Mouse (Mus musculus) natural killer cell, adult 2 months (primary cell): ENCODE measurements around the gene Vps37b.
A peak's percentile ranks its signal among the peaks of the same experiment; 100 is the strongest.

Source experiments
- DNase-seq, 2 experiments: peaks; one replicate each; pipeline ENCODE4 v3.0.0; 2022; ENCODE audit warnings: low spot score in 2 of 2

The Vps37b gene

GRCm38 (mm10) chr5:124021701-124022100, 10.4 kb downstream of the Vps37b start:
- no peak for DNase-seq

DNA sequence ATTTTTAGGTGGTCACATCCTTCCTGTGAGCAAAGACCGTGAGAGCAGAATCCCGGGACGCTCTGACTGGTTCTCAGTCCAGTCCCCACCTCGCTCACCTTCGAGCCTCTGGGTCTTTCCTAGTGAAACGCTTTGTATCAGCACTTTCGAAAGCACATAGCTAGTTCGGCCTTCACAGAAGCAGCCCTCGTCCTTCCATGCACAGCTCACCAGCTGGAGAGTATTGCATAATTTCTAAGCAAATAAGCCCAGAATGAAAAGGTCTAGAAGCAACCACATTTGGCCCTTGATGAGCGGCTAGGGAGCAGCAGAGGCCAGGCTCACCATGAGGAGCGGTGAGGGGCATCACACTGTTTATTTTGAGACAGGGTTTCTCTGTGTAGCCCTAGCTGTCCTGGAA, 10.9 kb downstream of the Vps37b start:
- no peak for DNase-seq

DNA sequence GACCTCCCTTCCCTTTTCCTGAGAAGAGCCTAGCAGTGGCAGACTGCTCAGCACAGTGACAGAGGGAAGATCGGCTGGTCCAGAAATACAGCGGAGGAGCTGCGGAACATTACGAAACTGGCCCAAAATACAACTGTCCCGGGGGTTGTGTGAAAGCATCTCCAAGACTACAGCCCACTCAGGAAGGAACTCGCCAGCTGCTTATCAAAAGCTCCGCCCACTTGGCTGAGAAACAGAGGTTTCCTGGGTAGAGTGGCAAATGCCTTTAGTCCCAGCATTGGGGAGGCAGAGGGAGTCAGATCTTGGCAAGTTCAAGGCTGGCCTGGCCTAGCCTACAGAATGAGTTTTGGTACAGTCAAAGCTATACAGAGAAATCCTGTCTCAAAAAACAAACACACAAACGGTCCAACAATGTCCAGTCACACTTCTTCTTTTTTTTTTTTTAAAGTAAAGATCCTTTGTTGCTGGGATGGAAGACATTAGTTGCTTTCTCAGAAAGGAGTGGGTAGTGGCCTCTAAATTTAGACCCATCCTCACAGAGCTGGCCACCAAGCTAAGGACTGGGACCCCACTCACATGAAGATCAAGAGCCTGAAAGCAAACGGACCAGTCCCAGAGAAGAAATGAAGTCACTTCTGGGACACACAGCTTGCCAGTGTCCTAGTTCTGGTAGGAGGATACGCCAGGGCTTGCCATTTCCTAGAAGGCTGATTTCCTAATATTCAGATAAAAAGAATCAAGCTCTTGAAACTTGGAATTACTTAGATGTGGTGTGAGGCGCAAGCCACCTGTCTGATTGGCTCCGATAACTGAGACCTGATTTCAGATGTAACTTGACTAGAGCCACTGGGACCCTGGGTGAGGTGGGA, 12.5 kb downstream of the Vps37b start:
- DNase-seq: no peak

GRCm38 (mm10) chr5:124018651-124019050, 13.4 kb downstream of the Vps37b start:
- no peak for DNase-seq

- no peak for DNase-seq
Observed at GRCm38 (mm10) chr5:124017941-124018340, 14.1 kb downstream of the Vps37b start.

DNA sequence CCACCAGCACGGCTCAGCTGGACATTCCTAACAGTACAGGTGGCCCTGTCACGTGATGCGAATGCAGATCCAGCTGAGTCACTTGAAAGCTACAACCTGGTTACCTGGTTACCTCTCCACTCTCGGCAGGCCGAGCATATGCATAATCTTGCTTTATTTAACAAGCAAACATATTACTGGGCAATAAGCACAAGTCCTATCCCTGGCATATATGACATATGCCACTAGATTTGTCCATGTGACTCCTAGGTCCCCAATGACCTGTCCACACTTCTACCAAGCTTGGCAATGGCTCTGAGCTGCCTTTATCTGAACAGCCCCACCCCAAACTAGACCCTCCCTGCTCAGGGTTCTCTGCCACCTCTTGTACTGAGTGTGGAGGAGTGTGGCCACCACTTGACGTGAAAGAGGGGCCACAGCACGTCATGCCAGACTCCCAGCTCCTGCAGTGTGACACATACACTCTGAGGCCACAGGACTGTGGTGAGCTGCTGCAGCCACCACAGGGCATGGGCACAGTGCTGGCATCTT, 15.7 kb downstream of the Vps37b start:
- DNase-seq: peak; percentile 59 to 70

GRCm38 (mm10) chr5:124015727-124016126, 16.3 kb downstream of the Vps37b start:
- no peak for DNase-seq

DNA sequence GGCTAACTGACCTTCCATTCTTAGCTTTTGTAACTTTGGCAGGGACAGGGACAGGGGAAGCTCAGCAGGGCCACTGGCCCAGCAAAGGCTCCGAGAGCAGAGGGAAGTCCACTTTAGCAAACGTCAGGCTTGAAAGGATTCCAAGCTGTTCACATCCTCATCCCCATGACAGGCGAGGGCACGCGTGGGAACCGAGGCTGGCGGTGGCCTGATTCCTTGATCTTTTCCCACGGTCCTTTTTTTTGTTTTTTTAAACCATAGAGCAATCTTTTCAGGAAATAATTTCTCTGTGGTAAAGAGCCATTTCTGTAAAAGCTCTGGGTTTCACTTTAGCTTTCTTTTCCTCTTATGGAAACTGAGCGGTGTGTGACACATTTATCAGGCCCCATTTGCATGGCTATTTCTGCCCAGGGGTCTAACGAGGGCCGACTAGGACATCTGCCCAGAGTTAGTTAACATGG, 17.2 kb downstream of the Vps37b start:
- no peak for DNase-seq

- DNase-seq: no peak
Observed at GRCm38 (mm10) chr5:124014180-124014579, 17.9 kb downstream of the Vps37b start.

DNA sequence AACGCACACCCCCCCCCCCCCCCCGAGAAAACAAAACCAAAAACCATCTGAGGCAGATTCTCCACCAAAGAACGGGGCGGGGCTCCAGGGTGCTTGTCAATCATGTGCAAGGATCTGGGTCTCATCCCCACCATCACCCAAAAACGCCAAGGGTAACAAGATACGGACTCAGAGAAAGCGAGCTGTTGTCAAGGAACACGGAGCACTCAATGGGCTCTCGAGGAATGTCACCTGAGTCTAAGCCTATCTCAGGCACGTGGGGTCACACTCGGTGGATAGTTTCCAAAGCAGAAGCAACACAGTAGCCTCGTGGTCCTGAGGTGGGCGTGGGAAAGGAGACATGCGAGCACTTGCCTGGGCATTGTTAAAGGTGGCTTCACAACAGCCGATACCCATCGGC, 18.3 kb downstream of the Vps37b start:
- peak in 1 of 2 experiments; percentile 44 for DNase-seq

DNA sequence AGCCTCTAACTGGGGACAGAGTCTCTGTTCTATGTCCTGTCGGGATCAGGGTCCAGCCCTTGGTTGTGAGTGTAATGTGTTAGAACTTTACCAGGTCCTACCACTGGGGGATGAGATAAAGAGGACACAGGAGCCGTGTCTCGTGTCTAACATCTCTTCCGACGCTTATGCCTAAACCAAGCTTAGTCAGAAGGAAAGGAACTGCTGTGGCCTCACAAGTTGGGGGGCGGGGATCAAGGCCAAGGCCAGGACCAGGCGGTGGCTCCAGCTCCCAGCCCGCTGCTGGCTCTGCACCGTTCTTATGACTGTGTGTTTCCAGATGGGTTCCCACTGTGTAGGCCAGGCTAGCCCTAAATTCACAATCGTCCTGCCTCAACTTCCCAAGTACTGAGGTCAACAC, 19.2 kb downstream of the Vps37b start:
- no peak for DNase-seq

GRCm38 (mm10) chr5:124011927-124012326, 20.1 kb downstream of the Vps37b start:
- DNase-seq: peak in 1 of 2 experiments; percentile 43

DNA sequence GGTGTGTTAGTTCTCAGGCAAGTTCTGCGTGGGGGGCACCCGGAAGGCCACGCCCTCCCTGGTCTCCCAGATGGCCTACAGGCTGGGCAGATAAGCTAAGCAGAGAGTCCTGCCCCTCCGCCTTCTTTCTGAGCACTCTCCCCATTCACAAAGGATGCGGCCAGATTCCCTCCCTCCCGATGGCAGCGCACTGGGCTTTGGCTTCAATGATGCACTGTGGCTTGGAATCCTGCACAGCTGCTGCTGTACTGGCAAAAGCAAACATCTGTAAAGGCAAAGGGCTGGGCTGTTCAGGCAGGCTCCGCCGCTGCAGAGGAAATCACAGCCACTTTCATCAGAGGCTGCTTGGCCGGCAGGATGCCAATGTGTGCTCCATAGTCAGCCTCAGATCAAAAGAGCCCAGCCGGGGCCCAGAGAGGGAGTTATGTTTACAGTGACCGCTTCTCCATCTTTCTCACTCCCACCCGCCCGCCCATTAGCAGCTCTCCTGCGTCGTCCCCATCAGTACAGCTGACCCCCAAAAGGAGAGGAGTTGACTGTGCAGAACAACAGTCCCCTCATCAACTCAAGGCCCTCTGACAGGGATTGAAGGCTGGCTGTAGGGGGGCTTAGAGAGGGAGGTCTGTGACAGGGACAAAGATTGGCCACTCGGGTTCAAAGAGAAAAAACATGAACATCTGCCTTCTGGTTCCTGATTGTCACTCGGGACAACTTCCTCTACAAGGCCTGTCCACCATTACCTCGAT, 21.0 kb downstream of the Vps37b start:
- DNase-seq: no peak

- no peak for DNase-seq
Observed at GRCm38 (mm10) chr5:124010077-124010476, 22.0 kb downstream of the Vps37b start.

- DNase-seq: peak; percentile 62 to 63
Observed at GRCm38 (mm10) chr5:124006891-124007491, 25.1 kb downstream of the Vps37b start.

DNA sequence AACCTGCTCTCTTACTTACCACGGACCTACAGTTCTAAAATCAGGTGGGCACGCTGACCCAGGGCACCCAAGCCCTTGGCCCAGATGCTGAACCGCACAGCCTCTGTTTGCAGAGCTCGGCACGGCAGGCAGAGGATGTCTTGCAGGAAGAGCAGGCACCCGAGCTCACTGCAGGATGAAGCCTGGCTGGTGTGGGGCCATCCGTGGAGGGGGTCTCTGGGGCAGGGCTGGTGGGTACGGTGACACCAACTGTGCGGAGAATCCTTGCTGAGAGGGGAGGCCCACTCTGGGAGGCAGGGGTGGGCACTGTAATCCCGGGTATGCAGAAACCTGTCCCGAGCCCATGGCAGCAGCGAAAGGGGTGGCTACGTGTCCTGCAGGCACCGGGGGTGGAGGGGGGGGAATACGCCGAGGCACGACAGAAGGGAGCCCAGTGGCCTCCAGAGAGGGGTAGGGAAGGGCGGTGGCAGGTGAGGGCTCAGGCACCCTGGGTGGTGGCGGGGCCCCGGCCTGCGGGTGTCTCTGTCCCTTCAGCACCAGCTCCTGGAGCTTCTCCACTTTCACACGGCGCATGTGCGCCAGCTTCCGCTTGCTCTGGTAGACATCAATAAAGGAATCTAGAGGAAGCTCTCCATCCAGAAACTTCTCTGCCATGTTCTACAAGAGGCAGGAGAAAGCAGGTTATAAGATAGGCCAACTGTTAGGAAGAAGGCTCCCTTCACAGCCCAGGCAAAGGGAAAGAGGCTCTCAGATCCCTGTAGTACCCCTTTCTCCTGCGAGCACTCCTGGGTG, 25.8 kb downstream of the Vps37b start:
- DNase-seq: no peak

- no peak for DNase-seq
Observed at GRCm38 (mm10) chr5:124005591-124005990, 26.5 kb downstream of the Vps37b start.

DNA sequence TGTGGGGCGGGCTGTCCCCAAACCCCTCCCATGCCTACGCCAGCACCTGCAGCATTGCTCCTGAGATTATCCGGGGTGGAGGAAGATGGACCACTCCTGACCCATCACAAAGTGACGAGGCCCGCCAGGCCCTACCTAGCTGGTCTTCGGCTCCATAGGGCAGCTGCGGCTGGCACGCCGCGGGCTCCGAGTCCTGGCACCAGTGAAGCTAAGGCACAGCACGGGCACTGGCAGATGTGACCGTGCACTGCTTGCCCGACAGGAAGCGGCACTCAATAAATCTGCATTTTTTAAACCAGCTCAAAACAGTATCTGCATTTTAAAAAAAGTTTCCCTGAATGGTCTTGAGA, 26.9 kb downstream of the Vps37b start:
- DNase-seq: no peak

DNA sequence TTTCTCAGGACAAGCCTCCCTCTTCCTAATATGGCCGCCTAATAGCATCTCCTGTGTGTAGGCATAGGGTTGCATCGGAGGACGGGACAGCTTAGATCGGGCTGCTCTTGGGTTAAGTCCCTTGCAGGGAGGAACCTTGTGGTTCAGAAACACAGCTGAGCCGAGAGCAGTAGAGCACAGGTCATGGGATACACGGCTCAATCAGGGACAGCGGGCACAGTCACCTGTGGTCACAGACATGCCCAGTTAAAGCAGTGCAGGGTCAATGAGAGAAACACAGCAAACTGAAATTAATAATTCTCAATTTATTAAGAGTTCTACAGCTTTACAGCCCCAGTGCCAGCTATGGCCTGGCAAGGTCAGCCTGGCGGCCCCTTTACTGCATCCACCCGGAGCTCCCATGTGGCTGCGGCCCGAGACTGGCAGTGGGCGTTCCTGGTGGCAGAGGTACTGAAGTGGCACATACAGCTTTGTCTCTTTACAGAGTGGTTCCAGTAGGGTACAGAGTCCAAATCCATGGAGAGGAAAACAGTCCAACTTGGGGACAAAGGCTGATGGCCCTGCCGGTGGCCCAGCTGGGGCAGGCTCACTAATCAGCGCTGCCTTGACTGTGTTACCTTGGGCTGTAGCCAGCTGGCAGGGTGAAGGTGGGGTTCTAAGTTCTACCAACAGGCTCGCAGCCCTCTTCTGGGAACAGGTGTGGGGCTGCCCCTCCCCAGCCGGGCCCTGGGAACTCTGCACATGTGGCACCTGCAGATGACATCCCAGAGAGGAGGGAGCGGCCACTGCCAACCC, 27.5 kb downstream of the Vps37b start:
- DNase-seq: no peak

GRCm38 (mm10) chr5:124003375-124003774, 28.7 kb downstream of the Vps37b start:
- DNase-seq: no peak

DNA sequence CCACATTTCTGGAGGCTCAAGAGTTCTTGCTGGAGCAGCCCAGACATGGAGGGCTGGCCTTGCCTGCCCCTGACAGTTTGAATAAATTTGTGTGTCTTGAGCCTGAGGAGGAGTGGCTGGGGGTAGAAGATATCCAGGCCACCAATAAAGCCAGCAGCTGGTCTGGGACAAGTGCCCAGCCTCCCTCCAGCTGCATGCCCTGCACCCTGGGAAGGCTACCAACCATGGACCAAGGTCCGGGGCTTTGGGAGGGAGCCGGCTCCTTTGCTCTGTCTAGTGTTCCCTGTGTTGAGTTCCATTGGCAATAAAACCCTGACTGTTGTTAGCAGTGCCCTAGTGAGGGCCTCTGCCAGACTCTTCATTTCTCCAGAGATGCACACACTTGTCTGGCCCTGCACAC, 29.2 kb downstream of the Vps37b start:
- DNase-seq: no peak
